ENCODE assay signal across 28 mouse cellular contexts in genomic region chr5:121500719-121501118, GRCm38 (mm10). TPM values are rescaled to one million over a fixed set of nuclear protein-coding genes. Genes with fewer than 3 reads are reported as not detected.
DNase-seq lines count a peak whose midpoint lies in the region; ATAC-seq and TF ChIP-seq lines count a peak whose summit lies in the region.
"Had no signal": no experiment of that assay in that cellular context is flagged by ENCODE, and none has a peak within 500 bp of the region (broad histone marks: within the 10 kb centered on the region; RNA-seq: fewer than 3 reads in every experiment).

No protein-coding gene starts in this region.

- no peak for TF ChIP-seq EP300 in liver, postnatal 0 days (IDR thresholded peaks at IDR 0.05; ENCODE audit: low read depth)

- DNase-seq in liver: peak; percentile 25
- no peak for DNase-seq in liver, postnatal 0 days
- no peak for DNase-seq in cerebellum, postnatal 4 days (ENCODE audit: low spot score in 2 of 2)
- DNase-seq: adrenal gland, adult 8-10 months; cerebellum, adult 11-12 months; cerebellum, postnatal 36 days; gastrocnemius, postnatal 14 days; heart, adult 2 months; kidney, adult 11 months; layer of hippocampus, postnatal 36 days; thymus, postnatal 4 days had no signal

- no peak for TF ChIP-seq POLR2A in bone marrow macrophage, adult 2 months (IDR thresholded peaks at IDR 0.05; ENCODE audit: borderline replicate concordance, low read depth, low read length)

- H3K27ac ChIP-seq in bone marrow macrophage, adult 2 months (ENCODE audit: insufficient read depth, low read depth, low read length): peak overlapping the region; percentile 5; the same call in 1 of the 2 replicates
- H3K27ac ChIP-seq in liver, postnatal 0 days (ENCODE audit: low read depth): no peak overlapping the region
- H3K27ac ChIP-seq in neural tube, embryonic 15.5 days (replicated peaks): no peak overlapping the region
- no peak overlapping the region for H3K27ac ChIP-seq in kidney, embryonic 14.5 days (ENCODE audit: low read depth, low read length)
- H3K27ac ChIP-seq: forebrain, embryonic 13.5 days; heart, adult 2 months; heart, embryonic 15.5 days; kidney, postnatal 0 days; limb, embryonic 15.5 days; midbrain, embryonic 12.5 days; neural tube, embryonic 12.5 days had no signal

- H3K4me1 ChIP-seq in bone marrow macrophage, adult 2 months (ENCODE audit: control insufficient read depth, insufficient read depth, low read length): peaks cover 13% of the 10 kb centered on the region
- H3K4me1 ChIP-seq in liver, postnatal 0 days (ENCODE audit: insufficient read depth): peaks cover 6% of the 10 kb centered on the region
- H3K4me1 ChIP-seq in neural tube, embryonic 15.5 days: no peaks in the 10 kb centered on the region
- H3K4me1 ChIP-seq in kidney, embryonic 14.5 days (ENCODE audit: control insufficient read depth, insufficient read depth, low read length): no peaks in the 10 kb centered on the region
- H3K4me1 ChIP-seq: forebrain, embryonic 13.5 days; heart, embryonic 15.5 days; limb, embryonic 15.5 days; midbrain, embryonic 12.5 days; neural tube, embryonic 12.5 days had no signal

- TF ChIP-seq CTCF in bone marrow macrophage, adult 2 months (IDR thresholded peaks at IDR 0.05; ENCODE audit: low read depth, low read length): no peak
- TF ChIP-seq CTCF in liver, postnatal 0 days (IDR thresholded peaks at IDR 0.05; ENCODE audit: low read depth): no peak

- H3K27me3 ChIP-seq in liver, postnatal 0 days (ENCODE audit: insufficient read depth, low read length): no peaks in the 10 kb centered on the region
- H3K27me3 ChIP-seq in neural tube, embryonic 15.5 days (replicated peaks): no peaks in the 10 kb centered on the region
- H3K27me3 ChIP-seq in kidney, embryonic 14.5 days (ENCODE audit: control insufficient read depth, insufficient read depth, low read length): no peaks in the 10 kb centered on the region
- H3K27me3 ChIP-seq: forebrain, embryonic 13.5 days; heart, embryonic 15.5 days; limb, embryonic 15.5 days; midbrain, embryonic 12.5 days; neural tube, embryonic 12.5 days; Patski had no signal

- H3K9me3 ChIP-seq in liver, postnatal 0 days (ENCODE audit: low read length): no peaks in the 10 kb centered on the region
- no peaks in the 10 kb centered on the region for H3K9me3 ChIP-seq in neural tube, embryonic 15.5 days (replicated peaks)
- H3K9me3 ChIP-seq in kidney, embryonic 14.5 days (ENCODE audit: control insufficient read depth, low read length): no peaks in the 10 kb centered on the region
- H3K9me3 ChIP-seq: forebrain, embryonic 13.5 days; heart, embryonic 15.5 days; limb, embryonic 15.5 days; midbrain, embryonic 12.5 days; neural tube, embryonic 12.5 days had no signal

- peak overlapping the region; percentile 60 for H3K4me2 ChIP-seq in liver, postnatal 0 days (ENCODE audit: low read depth, low read length)
- no peak overlapping the region for H3K4me2 ChIP-seq in neural tube, embryonic 15.5 days
- H3K4me2 ChIP-seq in kidney, embryonic 14.5 days (replicated peaks; ENCODE audit: low read depth, low read length): no peak overlapping the region
- H3K4me2 ChIP-seq: forebrain, embryonic 13.5 days; heart, embryonic 15.5 days; limb, embryonic 15.5 days; midbrain, embryonic 12.5 days; neural tube, embryonic 12.5 days had no signal

- 0 out of 2 replicates have a peak overlapping the region, but pooled peaks have one; percentile 41 for H3K4me3 ChIP-seq in bone marrow macrophage, adult 2 months (ENCODE audit: insufficient read depth, low read length)
- no peak overlapping the region for H3K4me3 ChIP-seq in liver, postnatal 0 days (ENCODE audit: low read depth, low read length)
- no peak overlapping the region for H3K4me3 ChIP-seq in neural tube, embryonic 15.5 days (replicated peaks)
- H3K4me3 ChIP-seq in kidney, embryonic 14.5 days (ENCODE audit: low read length): no peak overlapping the region
- H3K4me3 ChIP-seq: forebrain, embryonic 13.5 days; heart, adult 2 months; heart, embryonic 15.5 days; limb, embryonic 15.5 days; midbrain, embryonic 12.5 days; neural tube, embryonic 12.5 days had no signal

- no peak overlapping the region for H3K9ac ChIP-seq in liver, postnatal 0 days (replicated peaks)
- H3K9ac ChIP-seq in neural tube, embryonic 15.5 days (replicated peaks): no peak overlapping the region
- H3K9ac ChIP-seq in kidney, embryonic 14.5 days (ENCODE audit: low read depth, low read length): no peak overlapping the region
- H3K9ac ChIP-seq: forebrain, embryonic 13.5 days; heart, embryonic 15.5 days; limb, embryonic 15.5 days; midbrain, embryonic 12.5 days; neural tube, embryonic 12.5 days had no signal

- 28% methylated on average over 7 of the region's 7 CpGs for WGBS in liver, postnatal 0 days (ENCODE audit: insufficient replicate concordance)
- WGBS in neural tube, embryonic 15.5 days: 76% methylated on average over 7 of the region's 7 CpGs
- 58% methylated on average over 7 of the region's 7 CpGs for WGBS in kidney, embryonic 14.5 days

- ATAC-seq in liver, postnatal 0 days: no peak
- peak; percentile 27; the same call in 1 of the 2 replicates for ATAC-seq in neutrophil, adult 5-6 weeks (ENCODE audit: extremely low read depth, insufficient number of reproducible peaks, low FRiP score, poor library complexity, severe bottlenecking)
- ATAC-seq in neural tube, embryonic 15.5 days (ENCODE audit: low FRiP score): no peak
- ATAC-seq in kidney, embryonic 14.5 days (ENCODE audit: low FRiP score, low TSS enrichment): no peak
- ATAC-seq: forebrain, embryonic 13.5 days; lung, postnatal 0 days; Patski had no signal

- no peaks in the 10 kb centered on the region for H3K36me3 ChIP-seq in liver, postnatal 0 days (replicated peaks; ENCODE audit: insufficient read depth, low read length)
- H3K36me3 ChIP-seq in neural tube, embryonic 15.5 days: no peaks in the 10 kb centered on the region
- no peaks in the 10 kb centered on the region for H3K36me3 ChIP-seq in kidney, embryonic 14.5 days (ENCODE audit: control insufficient read depth, insufficient read depth, low read length)
- H3K36me3 ChIP-seq: heart, embryonic 15.5 days; limb, embryonic 15.5 days; midbrain, embryonic 12.5 days; neural tube, embryonic 12.5 days had no signal

RNA-seq across cellular contexts. Expression of gene Adam1b, which starts 2.5 kb away (rescaled TPM):
- polyA plus RNA-seq in bone marrow macrophage, adult 2 months (2012; ENCODE audit: insufficient read depth, insufficient read length, missing spikeins): not detected in 2 replicates
- not detected in 2 replicates for polyA plus RNA-seq in liver, postnatal 0 days (2015; fragmentation: Nextera tagmentation; extraction: Ambion mirVana)
- not detected in 2 replicates for total RNA-seq in neutrophil, adult 5-6 weeks (2017)
- 0.06 TPM in 1 of 2 replicates, not detected in the other for polyA plus RNA-seq in neural tube, embryonic 15.5 days (2015; fragmentation: Nextera tagmentation; extraction: Ambion mirVana)
- polyA plus RNA-seq in kidney, embryonic 14.5 days (2014; fragmentation: Nextera tagmentation; extraction: Ambion mirVana): 0.08 and 0.09 TPM in 2 replicates
- total RNA-seq: gastrocnemius, postnatal 14 days; heart, adult 2 months; hematopoietic stem cell, adult 5-6 weeks had no signal
- polyA plus RNA-seq: embryonic facial prominence, embryonic 11.5 days; forebrain, embryonic 13.5 days; midbrain, embryonic 12.5 days; neural tube, embryonic 12.5 days had no signal

RNA-seq across cellular contexts. Expression of gene Adam1a, which starts 44.6 kb away (rescaled TPM):
- polyA plus RNA-seq in bone marrow macrophage, adult 2 months (2012; ENCODE audit: insufficient read depth, insufficient read length, missing spikeins): 3.0 and 4.3 TPM in 2 replicates
- polyA plus RNA-seq in liver, postnatal 0 days (2015; fragmentation: Nextera tagmentation; extraction: Ambion mirVana): 0.15 and 0.25 TPM in 2 replicates
- total RNA-seq in neutrophil, adult 5-6 weeks (2017): 13.8 and 14.0 TPM in 2 replicates
- polyA plus RNA-seq in neural tube, embryonic 15.5 days (2015; fragmentation: Nextera tagmentation; extraction: Ambion mirVana): 3.7 and 4.6 TPM in 2 replicates
- 1.6 and 2.4 TPM in 2 replicates for polyA plus RNA-seq in kidney, embryonic 14.5 days (2014; fragmentation: Nextera tagmentation; extraction: Ambion mirVana)

RNA-seq across cellular contexts. Expression of gene Gm42878, which starts 44.6 kb away (rescaled TPM):
- polyA plus RNA-seq in bone marrow macrophage, adult 2 months (2012; ENCODE audit: insufficient read depth, insufficient read length, missing spikeins): not detected in 2 replicates
- not detected in 2 replicates for polyA plus RNA-seq in liver, postnatal 0 days (2015; fragmentation: Nextera tagmentation; extraction: Ambion mirVana)
- not detected in 2 replicates for total RNA-seq in neutrophil, adult 5-6 weeks (2017)
- polyA plus RNA-seq in neural tube, embryonic 15.5 days (2015; fragmentation: Nextera tagmentation; extraction: Ambion mirVana): not detected in 2 replicates
- not detected in 2 replicates for polyA plus RNA-seq in kidney, embryonic 14.5 days (2014; fragmentation: Nextera tagmentation; extraction: Ambion mirVana)
- total RNA-seq: adrenal gland, adult 8-10 months; gastrocnemius, postnatal 14 days; hematopoietic stem cell, adult 5-6 weeks; layer of hippocampus, adult 18-20 months; left cerebral cortex, postnatal 36 days had no signal
- polyA plus RNA-seq: embryonic facial prominence, embryonic 11.5 days; forebrain, embryonic 13.5 days; heart, embryonic 15.5 days; limb, embryonic 15.5 days; lung, postnatal 0 days; midbrain, embryonic 12.5 days; neural tube, embryonic 12.5 days; spleen, adult 2 months had no signal

RNA-seq across cellular contexts. Expression of gene Mapkapk5, which starts 45.0 kb away (rescaled TPM):
- 75.7 TPM in 2 replicates for polyA plus RNA-seq in bone marrow macrophage, adult 2 months (2012; ENCODE audit: insufficient read depth, insufficient read length, missing spikeins)
- polyA plus RNA-seq in liver, postnatal 0 days (2015; fragmentation: Nextera tagmentation; extraction: Ambion mirVana): 15.5 and 18.1 TPM in 2 replicates
- 149 and 179 TPM in 2 replicates for total RNA-seq in neutrophil, adult 5-6 weeks (2017)
- polyA plus RNA-seq in neural tube, embryonic 15.5 days (2015; fragmentation: Nextera tagmentation; extraction: Ambion mirVana): 65.4 and 65.5 TPM in 2 replicates
- 42.2 and 59.7 TPM in 2 replicates for polyA plus RNA-seq in kidney, embryonic 14.5 days (2014; fragmentation: Nextera tagmentation; extraction: Ambion mirVana)

RNA-seq across cellular contexts. Expression of gene Erp29, which starts 48.4 kb away (rescaled TPM):
- polyA plus RNA-seq in bone marrow macrophage, adult 2 months (2012; ENCODE audit: insufficient read depth, insufficient read length, missing spikeins): 365 and 401 TPM in 2 replicates
- polyA plus RNA-seq in liver, postnatal 0 days (2015; fragmentation: Nextera tagmentation; extraction: Ambion mirVana): 69.4 and 69.7 TPM in 2 replicates
- total RNA-seq in neutrophil, adult 5-6 weeks (2017): 362 and 399 TPM in 2 replicates
- polyA plus RNA-seq in neural tube, embryonic 15.5 days (2015; fragmentation: Nextera tagmentation; extraction: Ambion mirVana): 183 and 192 TPM in 2 replicates
- 136 and 142 TPM in 2 replicates for polyA plus RNA-seq in kidney, embryonic 14.5 days (2014; fragmentation: Nextera tagmentation; extraction: Ambion mirVana)
